10 mouse cellular contexts compared by ENCODE assay signal in genomic region chr5:116591346-116592048, GRCm38 (mm10). TPM values are rescaled to one million over a fixed set of nuclear protein-coding genes. Genes with fewer than 3 reads are reported as not detected.
DNase-seq lines count a peak whose midpoint lies in the region; ATAC-seq and TF ChIP-seq lines count a peak whose summit lies in the region.
"Had no signal": no experiment of that assay in that cellular context is flagged by ENCODE, and none has a peak within 500 bp of the region (broad histone marks: within the 10 kb centered on the region; RNA-seq: fewer than 3 reads in every experiment).

Srrm4 (minus strand) TSS chr5:116591817.

- ATAC-seq in embryonic facial prominence, embryonic 13.5 days (ENCODE audit: insufficient number of reproducible peaks, insufficient read depth, low FRiP score, low TSS enrichment, low read depth) = peak; percentile 37; the same call in 1 of the 2 replicates
- no peak for ATAC-seq in liver, postnatal 0 days

- WGBS in embryonic facial prominence, embryonic 13.5 days = under 1% methylated on average over 53 of the region's 53 CpGs
- WGBS in liver, postnatal 0 days (ENCODE audit: insufficient replicate concordance) = 3% methylated on average over 44 of the region's 53 CpGs
- WGBS in olfactory bulb, adult 2 months = under 1% methylated on average over 53 of the region's 53 CpGs

- no peak within 1 kb of the TSS for H3K9ac ChIP-seq in embryonic facial prominence, embryonic 13.5 days
- no peak within 1 kb of the TSS for H3K9ac ChIP-seq in liver, postnatal 0 days (replicated peaks)

- TF ChIP-seq POLR2A in olfactory bulb, adult 2 months (IDR thresholded peaks at IDR 0.05; ENCODE audit: insufficient read depth, low read depth, low read length) = peak; percentile 69

- DNase-seq in 3T3-L1 (ENCODE audit: low read depth, low spot score) = peak; percentile 22
- peak; percentile 83 to 85 for DNase-seq in adrenal gland, postnatal 36 days
- DNase-seq in heart, postnatal 10 days = peak; percentile 60 to 76
- peak; percentile 89 for DNase-seq in layer of hippocampus, adult 11-12 months (ENCODE audit: low spot score)
- peak; percentile 44 for DNase-seq in liver, postnatal 0 days
- peak; percentile 57 for DNase-seq in yolk sac, embryonic 10.5 days (ENCODE audit: low spot score)

- intact Hi-C loops in heart, postnatal 10 days (cut with DNase I) = loop anchor here (2.0 to 5.0 kb wide), 4 partner anchors 99 to 469 kb away; no protein-coding TSS in a partner anchor

- no peaks in the 10 kb centered on the region; the same call in 1 of the 2 replicates for H3K9me3 ChIP-seq in embryonic facial prominence, embryonic 13.5 days
- H3K9me3 ChIP-seq in liver, postnatal 0 days (ENCODE audit: low read length) = 0 out of 2 replicates have a peak, but pooled peaks cover 3% of the 10 kb centered on the region

- TF ChIP-seq CTCF in liver, postnatal 0 days (IDR thresholded peaks at IDR 0.05; ENCODE audit: low read depth) = no peak
- TF ChIP-seq CTCF in olfactory bulb, adult 2 months (IDR thresholded peaks at IDR 0.05; ENCODE audit: insufficient read depth, low read depth, low read length) = no peak

- no peak for TF ChIP-seq EP300 in liver, postnatal 0 days (IDR thresholded peaks at IDR 0.05; ENCODE audit: low read depth)

- H3K36me3 ChIP-seq in embryonic facial prominence, embryonic 13.5 days = no peaks in the 10 kb centered on the region
- no peaks in the 10 kb centered on the region for H3K36me3 ChIP-seq in liver, postnatal 0 days (replicated peaks; ENCODE audit: insufficient read depth, low read length)
- H3K36me3 ChIP-seq: G1E had no signal

- no peak within 1 kb of the TSS for H3K27ac ChIP-seq in embryonic facial prominence, embryonic 13.5 days
- no peak within 1 kb of the TSS for H3K27ac ChIP-seq in liver, postnatal 0 days (ENCODE audit: low read depth)
- H3K27ac ChIP-seq in olfactory bulb, adult 2 months (ENCODE audit: insufficient read depth, low read depth, low read length) = peak within 1 kb of the TSS; percentile 66
- H3K27ac ChIP-seq: macrophage had no signal

- H3K4me1 ChIP-seq in embryonic facial prominence, embryonic 13.5 days = peaks cover 12% of the 10 kb centered on the region
- no peaks in the 10 kb centered on the region for H3K4me1 ChIP-seq in liver, postnatal 0 days (ENCODE audit: insufficient read depth)
- H3K4me1 ChIP-seq in olfactory bulb, adult 2 months (ENCODE audit: control insufficient read depth, insufficient read depth, low read length) = peaks cover 11% of the 10 kb centered on the region

- peak within 1 kb of the TSS; percentile 31 for H3K4me3 ChIP-seq in embryonic facial prominence, embryonic 13.5 days
- no peak within 1 kb of the TSS for H3K4me3 ChIP-seq in liver, postnatal 0 days (ENCODE audit: low read depth, low read length)
- H3K4me3 ChIP-seq in olfactory bulb, adult 2 months (ENCODE audit: insufficient read depth, low read depth, low read length) = peak within 1 kb of the TSS; percentile 82

- peak within 1 kb of the TSS; percentile 57 for H3K4me2 ChIP-seq in embryonic facial prominence, embryonic 13.5 days
- H3K4me2 ChIP-seq in liver, postnatal 0 days (ENCODE audit: low read depth, low read length) = no peak within 1 kb of the TSS

- peaks cover 58% of the 10 kb centered on the region for H3K27me3 ChIP-seq in embryonic facial prominence, embryonic 13.5 days
- peaks cover 26% of the 10 kb centered on the region for H3K27me3 ChIP-seq in liver, postnatal 0 days (ENCODE audit: insufficient read depth, low read length)

RNA-seq across cellular contexts. Expression of gene Srrm4, which starts in this region (rescaled TPM):
- 1 to 10 TPM; 1.6 to 1.9 TPM for total RNA-seq in adrenal gland, postnatal 36 days (2021)
- 0.51 and 1.2 TPM in 2 replicates for polyA plus RNA-seq in embryonic facial prominence, embryonic 13.5 days (2015; fragmentation: Nextera tagmentation; extraction: Ambion mirVana)
- total RNA-seq in heart, postnatal 10 days (2021) = 1 to 10 TPM; 3.1 to 4.3 TPM
- 0.65 and 1.0 TPM in 2 replicates for polyA plus RNA-seq in liver, postnatal 0 days (2015; fragmentation: Nextera tagmentation; extraction: Ambion mirVana)
- not detected in 2 replicates for polyA plus RNA-seq in olfactory bulb, adult 2 months (2012; ENCODE audit: insufficient read depth, insufficient read length, low replicate concordance, missing spikeins)
- polyA plus RNA-seq: G1E, macrophage had no signal

Comparison
In these comparisons a context has a peak if more than half of its experiments do, and no peak if none do; other contexts are left out.
1. RNA of gene Srrm4 (polyA plus RNA-seq): not detected in olfactory bulb, adult 2 months; 0.65 to 1.0 TPM in liver, postnatal 0 days and 0.51 to 1.2 TPM in embryonic facial prominence, embryonic 13.5 days; every median in the first group is over 10 times any median in the second.
2. DNase-seq: peak in every context shown above with its lines; median percentile 89 in layer of hippocampus, adult 11-12 months; 84 in adrenal gland, postnatal 36 days; 68 in heart, postnatal 10 days; 57 in yolk sac, embryonic 10.5 days; 44 in liver, postnatal 0 days; 22 in 3T3-L1.